Mouse (Mus musculus): ENCODE results near the gene Ttll9. TPM values are rescaled to one million over a fixed set of nuclear protein-coding genes. Genes with fewer than 3 reads are reported as not detected.

The Ttll9 gene
- polyA plus RNA-seq, 1 experiment from 2014 or later, result 0.18 TPM

DNA sequence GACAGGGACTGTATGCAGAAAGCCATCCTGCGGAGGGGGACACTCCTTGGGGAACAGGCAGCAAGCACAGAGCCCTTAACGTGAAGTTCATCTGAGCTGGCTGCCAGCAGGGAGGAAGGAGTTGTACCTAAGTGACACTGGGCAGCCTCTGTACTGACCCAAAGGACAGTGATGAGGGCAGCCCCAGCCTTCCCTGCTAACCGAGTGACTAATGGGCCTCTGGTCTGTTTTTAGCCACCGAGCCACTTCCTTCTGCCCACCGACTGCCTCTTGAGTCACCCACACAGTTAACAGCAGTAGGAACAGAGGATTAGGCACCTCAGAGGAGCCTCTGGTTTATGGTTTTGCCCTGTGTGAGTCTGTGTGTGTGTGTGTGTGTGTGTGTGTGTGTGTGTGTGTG lies 34.9 kb upstream of the Ttll9 start:
- DNase-seq (no peak), ATAC-seq (peak; percentile 31; the same call in 1 of the 2 replicates)
- Histone ChIP-seq H3K9ac (replicated peaks) (no peak overlapping the region), H3K36me3 (replicated peaks; ENCODE audit: insufficient read depth, low read length) (no peaks in the 10 kb centered on the region), H3K4me3 (ENCODE audit: low read depth, low read length) (no peak overlapping the region), H3K4me2 (ENCODE audit: low read depth, low read length) (no peak overlapping the region), H3K4me1 (ENCODE audit: insufficient read depth) (peaks cover 6% of the 10 kb centered on the region; the same call in 1 of the 2 replicates), H3K27ac (ENCODE audit: low read depth) (no peak overlapping the region), H3K9me3 (ENCODE audit: low read length) (no peaks in the 10 kb centered on the region), H3K27me3 (ENCODE audit: insufficient read depth, low read length) (no peaks in the 10 kb centered on the region)
- 39% methylated on average over 5 of the region's 5 CpGs for WGBS (ENCODE audit: insufficient replicate concordance)
- no peak for TF ChIP-seq EP300 (IDR thresholded peaks at IDR 0.05; ENCODE audit: low read depth)
- TF ChIP-seq CTCF (IDR thresholded peaks at IDR 0.05; ENCODE audit: low read depth), result no peak

DNA sequence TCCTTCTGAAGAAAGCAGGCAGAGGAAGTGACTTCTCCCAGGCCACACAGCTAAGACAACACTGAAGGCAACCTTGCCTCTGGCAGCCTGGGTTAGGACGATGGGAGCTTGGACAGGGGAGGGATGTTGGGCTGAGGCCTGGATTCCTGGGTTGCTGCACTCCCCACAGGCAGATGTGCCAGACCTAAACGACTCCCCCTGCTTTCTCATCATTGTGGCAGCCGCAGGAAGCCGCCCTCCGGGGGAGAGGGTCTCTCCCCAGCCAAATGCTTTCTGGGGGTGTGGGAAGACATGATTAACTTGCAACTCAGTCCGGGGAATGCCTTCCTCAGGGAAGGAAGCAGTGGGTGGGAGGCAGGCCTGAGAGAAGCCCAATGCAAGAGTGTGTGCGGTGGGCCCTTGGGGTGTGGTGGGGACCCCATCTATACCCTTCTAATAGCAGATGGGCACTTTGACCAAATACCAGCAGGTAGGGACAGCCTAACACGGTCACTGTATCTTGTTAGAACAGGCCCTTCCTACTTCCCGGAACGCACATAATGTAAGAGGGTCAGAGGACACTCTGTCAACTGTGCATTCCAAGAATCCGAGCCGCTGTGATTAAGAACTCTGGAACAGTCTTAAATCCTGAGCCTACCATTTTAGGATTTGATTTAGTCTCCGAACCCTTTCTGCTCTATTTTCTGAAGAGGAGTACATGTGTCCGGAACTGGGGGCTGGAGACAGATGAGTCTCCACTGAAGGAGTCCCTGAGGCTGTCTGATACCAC lies 33.9 kb upstream of the Ttll9 start:
- no peak overlapping the region for H3K4me3 ChIP-seq (ENCODE audit: low read depth, low read length)
- no peak overlapping the region for H3K9ac ChIP-seq (replicated peaks)
- no peaks in the 10 kb centered on the region for H3K9me3 ChIP-seq (ENCODE audit: low read length)
- no peak for DNase-seq
- peak overlapping the region; percentile 39 for H3K27ac ChIP-seq (ENCODE audit: low read depth)
- no peak for ATAC-seq
- H3K4me2 ChIP-seq (ENCODE audit: low read depth, low read length), result no peak overlapping the region
- TF ChIP-seq CTCF (IDR thresholded peaks at IDR 0.05; ENCODE audit: low read depth), result no peak
- no peak for TF ChIP-seq EP300 (IDR thresholded peaks at IDR 0.05; ENCODE audit: low read depth)
- WGBS (ENCODE audit: insufficient replicate concordance), result 55% methylated on average over 14 of the region's 14 CpGs
- H3K36me3 ChIP-seq (replicated peaks; ENCODE audit: insufficient read depth, low read length), result no peaks in the 10 kb centered on the region
- peaks cover 6% of the 10 kb centered on the region; the same call in 1 of the 2 replicates for H3K4me1 ChIP-seq (ENCODE audit: insufficient read depth)
- H3K27me3 ChIP-seq (ENCODE audit: insufficient read depth, low read length), result no peaks in the 10 kb centered on the region

DNA sequence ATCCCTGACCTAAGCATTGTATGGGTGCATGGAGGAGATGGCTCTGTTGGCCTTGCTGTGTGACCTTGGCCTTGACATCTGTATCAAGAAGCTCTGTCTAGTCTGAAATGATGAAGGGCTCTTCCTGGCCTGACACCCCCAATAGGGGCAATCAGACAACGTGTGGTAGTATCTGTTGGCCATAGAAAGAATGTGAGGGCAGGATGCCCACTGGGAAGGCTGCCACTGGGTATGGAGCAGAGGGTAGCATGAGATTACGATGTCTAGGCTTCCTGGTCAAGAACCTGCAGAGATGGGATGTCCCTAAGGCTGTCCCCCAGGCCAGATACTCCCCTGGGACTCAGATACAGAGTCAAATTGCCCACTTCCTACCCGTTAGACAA lies 33.3 kb upstream of the Ttll9 start:
- H3K4me3 ChIP-seq (ENCODE audit: low read depth, low read length), result no peak overlapping the region
- TF ChIP-seq EP300 (IDR thresholded peaks at IDR 0.05; ENCODE audit: low read depth), result no peak
- no peak for TF ChIP-seq CTCF (IDR thresholded peaks at IDR 0.05; ENCODE audit: low read depth)
- no peaks in the 10 kb centered on the region for H3K9me3 ChIP-seq (ENCODE audit: low read length)
- no peaks in the 10 kb centered on the region for H3K36me3 ChIP-seq (replicated peaks; ENCODE audit: insufficient read depth, low read length)
- peak overlapping the region; percentile 39; the same call in 1 of the 2 replicates for H3K27ac ChIP-seq (ENCODE audit: low read depth)
- WGBS (ENCODE audit: insufficient replicate concordance), result 61% methylated on average over 3 of the region's 3 CpGs
- DNase-seq (no peak), ATAC-seq (no peak)
- no peaks in the 10 kb centered on the region for H3K27me3 ChIP-seq (ENCODE audit: insufficient read depth, low read length)
- peaks cover 6% of the 10 kb centered on the region; the same call in 1 of the 2 replicates for H3K4me1 ChIP-seq (ENCODE audit: insufficient read depth)
- H3K4me2 ChIP-seq (ENCODE audit: low read depth, low read length), result no peak overlapping the region
- H3K9ac ChIP-seq (replicated peaks), result no peak overlapping the region

DNA sequence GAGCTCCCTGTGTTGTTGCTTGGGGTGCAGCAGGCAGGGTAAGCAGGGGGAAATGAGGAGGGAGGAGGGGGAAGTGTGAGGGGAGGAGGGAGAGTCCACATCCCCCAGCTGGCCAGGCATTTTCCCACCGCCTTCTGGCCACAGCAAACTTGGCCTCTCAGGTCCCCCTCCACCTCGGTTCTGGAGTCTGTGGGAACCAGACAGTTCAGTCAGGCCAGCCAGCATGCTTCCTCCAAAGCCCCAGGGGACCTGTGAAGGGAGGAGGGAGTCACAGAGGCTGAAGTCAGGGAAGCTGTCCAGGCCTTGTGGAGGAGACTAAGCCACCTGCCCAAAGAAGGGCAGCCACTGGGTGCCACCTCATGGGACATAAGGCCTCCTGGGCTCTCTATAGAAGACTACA lies 32.0 kb upstream of the Ttll9 start:
- DNase-seq (no peak), ATAC-seq (no peak)
- Histone ChIP-seq H3K4me1 (ENCODE audit: insufficient read depth) (peaks cover 4% of the 10 kb centered on the region; the same call in 1 of the 2 replicates), H3K9me3 (ENCODE audit: low read length) (no peaks in the 10 kb centered on the region), H3K36me3 (replicated peaks; ENCODE audit: insufficient read depth, low read length) (no peaks in the 10 kb centered on the region), H3K27ac (ENCODE audit: low read depth) (0 out of 2 replicates have a peak overlapping the region, but pooled peaks have one; percentile 34), H3K27me3 (ENCODE audit: insufficient read depth, low read length) (no peaks in the 10 kb centered on the region), H3K9ac (replicated peaks) (no peak overlapping the region), H3K4me2 (ENCODE audit: low read depth, low read length) (no peak overlapping the region), H3K4me3 (ENCODE audit: low read depth, low read length) (no peak overlapping the region)
- 15% methylated on average over 2 of the region's 2 CpGs for WGBS (ENCODE audit: insufficient replicate concordance)
- TF ChIP-seq EP300 (IDR thresholded peaks at IDR 0.05; ENCODE audit: low read depth), result no peak
- TF ChIP-seq CTCF (IDR thresholded peaks at IDR 0.05; ENCODE audit: low read depth), result no peak

DNA sequence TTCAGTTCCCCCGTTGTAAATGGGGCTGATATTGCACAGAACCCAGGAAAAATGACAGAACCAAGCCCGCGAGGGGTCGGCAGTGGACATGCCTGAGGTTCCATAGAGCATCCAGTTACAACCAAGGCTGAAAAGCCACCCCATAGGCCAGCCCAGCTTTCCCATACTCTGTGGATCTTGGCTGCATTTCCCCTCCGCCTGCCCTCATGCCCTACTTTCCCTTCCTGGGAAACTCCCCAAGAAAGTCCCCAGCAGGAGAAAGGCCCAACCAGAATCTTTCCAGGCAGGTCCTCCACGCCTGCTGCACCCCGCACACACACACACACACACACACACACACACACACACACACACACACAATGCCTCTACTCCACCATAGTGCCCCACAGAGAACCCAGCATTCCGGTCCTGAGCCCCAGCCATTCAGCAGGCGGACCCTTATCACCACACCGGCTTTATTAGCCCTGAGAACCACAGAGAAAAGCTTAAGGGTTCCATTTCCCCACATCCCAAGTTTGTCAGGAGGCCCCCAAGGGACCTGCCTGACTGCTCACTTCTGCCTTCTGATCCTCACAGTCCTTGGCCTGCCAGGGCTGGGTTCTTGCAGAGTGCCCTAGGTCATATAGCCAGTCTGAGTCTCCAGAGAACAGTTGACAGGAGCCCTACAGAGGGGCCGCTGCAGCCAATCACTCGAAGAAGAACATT lies 30.7 kb upstream of the Ttll9 start:
- ATAC-seq, result no peak
- H3K27ac ChIP-seq (ENCODE audit: low read depth), result peak overlapping the region; percentile 44; the same call in 1 of the 2 replicates
- 74% methylated on average over 12 of the region's 12 CpGs for WGBS (ENCODE audit: insufficient replicate concordance)
- no peak overlapping the region for H3K9ac ChIP-seq (replicated peaks)
- no peak for DNase-seq
- H3K4me3 ChIP-seq (ENCODE audit: low read depth, low read length), result no peak overlapping the region
- no peaks in the 10 kb centered on the region for H3K9me3 ChIP-seq (ENCODE audit: low read length)
- TF ChIP-seq EP300 (IDR thresholded peaks at IDR 0.05; ENCODE audit: low read depth) (no peak), CTCF (IDR thresholded peaks at IDR 0.05; ENCODE audit: low read depth) (no peak)
- H3K36me3 ChIP-seq (replicated peaks; ENCODE audit: insufficient read depth, low read length), result no peaks in the 10 kb centered on the region
- no peak overlapping the region for H3K4me2 ChIP-seq (ENCODE audit: low read depth, low read length)
- no peaks in the 10 kb centered on the region for H3K4me1 ChIP-seq (ENCODE audit: insufficient read depth)
- no peaks in the 10 kb centered on the region for H3K27me3 ChIP-seq (ENCODE audit: insufficient read depth, low read length)

DNA sequence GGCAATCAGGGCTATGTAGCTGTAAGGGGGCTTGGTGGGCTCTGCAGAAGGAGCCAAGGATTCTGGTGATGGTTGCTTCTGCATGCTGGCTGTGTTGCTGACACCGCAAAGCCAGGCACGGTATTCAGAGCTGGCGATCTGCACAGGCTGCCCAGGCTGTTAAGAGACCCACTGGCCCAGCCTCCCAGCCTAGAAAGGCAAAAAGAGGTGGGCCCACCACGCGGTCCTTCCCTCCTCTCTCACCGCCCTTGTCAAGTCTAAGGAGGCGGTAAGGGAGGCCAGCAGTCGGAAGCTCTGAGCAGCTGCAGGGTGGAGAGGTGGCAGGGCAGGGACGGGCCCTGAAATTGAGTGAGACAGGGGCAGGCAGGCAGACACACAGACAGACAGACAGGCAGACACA lies 29.2 kb upstream of the Ttll9 start, which contains the start of gene Foxs1:
Gene Foxs1, minus strand, starts transcription at position 161 of the 400 bp plus-strand sequence.
- Histone ChIP-seq H3K9ac (replicated peaks) (no peak within 1 kb of the TSS), H3K4me3 (ENCODE audit: low read depth, low read length) (no peak within 1 kb of the TSS), H3K36me3 (replicated peaks; ENCODE audit: insufficient read depth, low read length) (no peaks in the 10 kb centered on the region), H3K27ac (ENCODE audit: low read depth) (peak within 1 kb of the TSS; percentile 44; the same call in 1 of the 2 replicates), H3K4me1 (ENCODE audit: insufficient read depth) (no peaks in the 10 kb centered on the region), H3K4me2 (ENCODE audit: low read depth, low read length) (no peak within 1 kb of the TSS), H3K27me3 (ENCODE audit: insufficient read depth, low read length) (no peaks in the 10 kb centered on the region), H3K9me3 (ENCODE audit: low read length) (no peaks in the 10 kb centered on the region)
- 32% methylated on average over 9 of the region's 9 CpGs for WGBS (ENCODE audit: insufficient replicate concordance)
- ATAC-seq (no peak), DNase-seq (no peak)
- TF ChIP-seq EP300 (IDR thresholded peaks at IDR 0.05; ENCODE audit: low read depth), result no peak
- no peak for TF ChIP-seq CTCF (IDR thresholded peaks at IDR 0.05; ENCODE audit: low read depth)

Measured in liver, postnatal 0 days (tissue).